Mouse (Mus musculus): ENCODE data around the gene Cpsf4l. TPM values are rescaled to one million over a fixed set of nuclear protein-coding genes. Genes with fewer than 3 reads are reported as not detected.

The Cpsf4l gene
- polyA plus RNA-seq, 1 experiment, result 0.84 TPM

GRCm38 (mm10) chr11:113722405-113723090 is 12.7 kb upstream of the Cpsf4l start:
- no peak for DNase-seq
- WGBS, result 88% methylated on average over 14 of the region's 14 CpGs
- Histone ChIP-seq H3K4me1 (replicated peaks; ENCODE audit: control insufficient read depth, insufficient read depth, low read length) (no peaks in the 10 kb centered on the region), H3K27ac (ENCODE audit: control insufficient read depth, insufficient read depth, low read length) (no peak overlapping the region), H3K27me3 (ENCODE audit: control insufficient read depth, insufficient read depth, low read length) (no peaks in the 10 kb centered on the region), H3K36me3 (ENCODE audit: control insufficient read depth, insufficient read depth, low read length) (no peaks in the 10 kb centered on the region), H3K4me3 (ENCODE audit: control insufficient read depth, insufficient read depth, low read length) (no peak overlapping the region)
- TF ChIP-seq POLR2A (IDR thresholded peaks at IDR 0.05; ENCODE audit: control insufficient read depth, extremely low read depth, insufficient read depth, low read length, poor library complexity) (no peak), CTCF (IDR thresholded peaks at IDR 0.05; ENCODE audit: borderline replicate concordance, control insufficient read depth, extremely low read depth, insufficient read depth, low read length, poor library complexity) (no peak)

GRCm38 (mm10) chr11:113717767-113718424 is 8.1 kb upstream of the Cpsf4l start:
- H3K27ac ChIP-seq (ENCODE audit: control insufficient read depth, insufficient read depth, low read length), result no peak overlapping the region
- TF ChIP-seq CTCF (IDR thresholded peaks at IDR 0.05; ENCODE audit: borderline replicate concordance, control insufficient read depth, extremely low read depth, insufficient read depth, low read length, poor library complexity) (no peak), POLR2A (IDR thresholded peaks at IDR 0.05; ENCODE audit: control insufficient read depth, extremely low read depth, insufficient read depth, low read length, poor library complexity) (no peak)
- H3K36me3 ChIP-seq (ENCODE audit: control insufficient read depth, insufficient read depth, low read length), result no peaks in the 10 kb centered on the region
- no peak overlapping the region for H3K4me3 ChIP-seq (ENCODE audit: control insufficient read depth, insufficient read depth, low read length)
- no peak for DNase-seq
- 89% methylated on average over 16 of the region's 16 CpGs for WGBS
- peaks cover 11% of the 10 kb centered on the region for H3K4me1 ChIP-seq (replicated peaks; ENCODE audit: control insufficient read depth, insufficient read depth, low read length)
- no peaks in the 10 kb centered on the region for H3K27me3 ChIP-seq (ENCODE audit: control insufficient read depth, insufficient read depth, low read length)

DNA sequence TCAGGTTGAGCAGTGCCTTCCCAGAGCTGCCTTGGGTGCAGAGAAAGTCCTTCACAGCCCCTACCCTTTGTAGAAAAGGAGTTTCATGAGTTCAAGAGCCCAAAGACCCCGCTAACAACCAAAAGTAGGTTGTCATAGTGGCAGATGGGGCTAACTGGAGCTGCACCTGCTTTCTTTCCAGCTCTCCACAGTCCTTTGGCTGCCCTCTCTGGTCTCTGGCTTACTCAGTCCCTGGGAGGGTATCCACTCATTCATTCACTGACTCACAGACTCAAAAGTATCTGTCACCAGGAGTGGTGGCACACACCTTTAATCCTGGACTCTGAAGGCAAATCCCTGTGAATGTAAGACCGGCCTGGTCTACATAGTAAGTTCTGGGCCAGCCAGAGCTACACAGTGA is 6.3 kb upstream of the Cpsf4l start:
- DNase-seq, result no peak
- no peaks in the 10 kb centered on the region for H3K27me3 ChIP-seq (ENCODE audit: control insufficient read depth, insufficient read depth, low read length)
- TF ChIP-seq CTCF (IDR thresholded peaks at IDR 0.05; ENCODE audit: borderline replicate concordance, control insufficient read depth, extremely low read depth, insufficient read depth, low read length, poor library complexity) (no peak), POLR2A (IDR thresholded peaks at IDR 0.05; ENCODE audit: control insufficient read depth, extremely low read depth, insufficient read depth, low read length, poor library complexity) (no peak)
- 85% methylated on average over 2 of the region's 2 CpGs for WGBS
- H3K36me3 ChIP-seq (ENCODE audit: control insufficient read depth, insufficient read depth, low read length), result no peaks in the 10 kb centered on the region
- H3K4me1 ChIP-seq (replicated peaks; ENCODE audit: control insufficient read depth, insufficient read depth, low read length), result peaks cover 11% of the 10 kb centered on the region
- H3K4me3 ChIP-seq (ENCODE audit: control insufficient read depth, insufficient read depth, low read length), result no peak overlapping the region
- no peak overlapping the region for H3K27ac ChIP-seq (ENCODE audit: control insufficient read depth, insufficient read depth, low read length)

DNA sequence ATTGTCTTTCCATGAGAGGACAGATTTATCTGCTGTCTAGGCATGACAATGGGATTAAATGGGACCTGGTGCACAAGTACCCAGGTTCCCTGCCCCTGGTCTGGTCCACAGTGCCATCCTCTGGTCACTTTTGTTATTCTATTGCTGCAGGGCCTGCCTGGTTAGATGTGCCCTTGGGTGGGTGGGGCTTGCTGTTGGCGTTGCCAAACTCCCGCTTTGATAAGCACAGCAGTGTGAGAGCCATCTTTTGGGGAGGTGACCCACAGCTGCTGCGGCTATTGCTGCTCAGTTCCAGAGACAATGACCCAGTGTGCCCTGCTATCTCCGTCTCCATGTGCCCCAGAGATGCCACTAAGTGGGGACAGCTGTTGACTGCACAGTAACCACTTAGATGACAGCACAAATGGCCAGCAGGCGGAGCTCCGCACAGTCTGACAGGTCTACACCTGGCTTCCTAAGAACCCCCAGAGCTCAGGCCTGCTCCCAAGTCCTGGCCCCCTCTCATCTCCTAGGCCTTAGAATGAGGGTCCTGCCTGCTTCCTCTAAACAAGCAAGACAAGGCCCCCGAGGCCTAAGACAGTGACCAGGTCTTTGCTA is 5.4 kb upstream of the Cpsf4l start:
- no peak overlapping the region for H3K4me3 ChIP-seq (ENCODE audit: control insufficient read depth, insufficient read depth, low read length)
- peaks cover 20% of the 10 kb centered on the region for H3K4me1 ChIP-seq (replicated peaks; ENCODE audit: control insufficient read depth, insufficient read depth, low read length)
- no peak overlapping the region for H3K27ac ChIP-seq (ENCODE audit: control insufficient read depth, insufficient read depth, low read length)
- peak; percentile 44 for DNase-seq
- H3K36me3 ChIP-seq (ENCODE audit: control insufficient read depth, insufficient read depth, low read length), result no peaks in the 10 kb centered on the region
- H3K27me3 ChIP-seq (ENCODE audit: control insufficient read depth, insufficient read depth, low read length), result no peaks in the 10 kb centered on the region
- 87% methylated on average over 7 of the region's 7 CpGs for WGBS
- TF ChIP-seq CTCF (IDR thresholded peaks at IDR 0.05; ENCODE audit: borderline replicate concordance, control insufficient read depth, extremely low read depth, insufficient read depth, low read length, poor library complexity) (no peak), POLR2A (IDR thresholded peaks at IDR 0.05; ENCODE audit: control insufficient read depth, extremely low read depth, insufficient read depth, low read length, poor library complexity) (no peak)

- no peak for DNase-seq
- H3K4me3 ChIP-seq (ENCODE audit: control insufficient read depth, insufficient read depth, low read length), result no peak overlapping the region
- peaks cover 30% of the 10 kb centered on the region for H3K4me1 ChIP-seq (replicated peaks; ENCODE audit: control insufficient read depth, insufficient read depth, low read length)
- H3K36me3 ChIP-seq (ENCODE audit: control insufficient read depth, insufficient read depth, low read length), result no peaks in the 10 kb centered on the region
- H3K27ac ChIP-seq (ENCODE audit: control insufficient read depth, insufficient read depth, low read length), result no peak overlapping the region
- no peaks in the 10 kb centered on the region for H3K27me3 ChIP-seq (ENCODE audit: control insufficient read depth, insufficient read depth, low read length)
- TF ChIP-seq POLR2A (IDR thresholded peaks at IDR 0.05; ENCODE audit: control insufficient read depth, extremely low read depth, insufficient read depth, low read length, poor library complexity) (no peak), CTCF (IDR thresholded peaks at IDR 0.05; ENCODE audit: borderline replicate concordance, control insufficient read depth, extremely low read depth, insufficient read depth, low read length, poor library complexity) (no peak)
- 100% methylated on average over 1 of the region's 1 CpGs for WGBS
Measured at GRCm38 (mm10) chr11:113711061-113711460, 1.2 kb upstream of the Cpsf4l start.

DNA sequence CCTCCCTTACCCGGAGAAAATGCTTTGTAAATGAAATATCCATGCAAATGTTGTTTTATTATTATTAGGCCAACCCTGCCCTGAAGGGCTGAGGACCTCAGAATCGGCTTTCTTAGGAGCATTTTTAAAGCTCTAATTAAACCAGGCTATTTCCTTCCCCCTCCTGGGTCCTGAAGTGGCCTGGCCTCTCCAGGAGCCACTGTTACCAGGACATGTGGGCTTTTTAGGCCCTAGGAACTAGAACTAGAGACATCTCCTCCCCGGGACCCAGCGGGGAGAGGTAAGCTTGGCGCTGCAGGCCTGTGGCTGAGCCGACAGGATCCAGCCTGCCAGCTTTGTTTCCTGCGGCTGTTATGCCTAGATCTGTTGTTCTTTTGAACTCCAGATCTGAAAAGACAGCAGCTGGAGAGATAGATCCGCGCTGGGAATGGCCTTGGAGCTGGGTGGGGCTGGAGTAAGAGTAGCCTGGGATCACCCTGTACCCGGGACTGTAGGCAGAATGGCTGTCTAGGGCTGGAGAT is 500 bp upstream of the Cpsf4l start:
- Histone ChIP-seq H3K36me3 (ENCODE audit: control insufficient read depth, insufficient read depth, low read length) (no peaks in the 10 kb centered on the region), H3K27ac (ENCODE audit: control insufficient read depth, insufficient read depth, low read length) (peak overlapping the region; percentile 65), H3K27me3 (ENCODE audit: control insufficient read depth, insufficient read depth, low read length) (no peaks in the 10 kb centered on the region), H3K4me1 (replicated peaks; ENCODE audit: control insufficient read depth, insufficient read depth, low read length) (peaks cover 25% of the 10 kb centered on the region), H3K4me3 (ENCODE audit: control insufficient read depth, insufficient read depth, low read length) (no peak overlapping the region)
- 16% methylated on average over 10 of the region's 10 CpGs for WGBS
- no peak for TF ChIP-seq POLR2A (IDR thresholded peaks at IDR 0.05; ENCODE audit: control insufficient read depth, extremely low read depth, insufficient read depth, low read length, poor library complexity)
- TF ChIP-seq CTCF (IDR thresholded peaks at IDR 0.05; ENCODE audit: borderline replicate concordance, control insufficient read depth, extremely low read depth, insufficient read depth, low read length, poor library complexity), result no peak
- peak; percentile 28 for DNase-seq
